Mouse (Mus musculus) embryonic facial prominence, embryonic 11.5 days (tissue): ENCODE data around the gene Wdfy2. TPM values are rescaled to one million over a fixed set of nuclear protein-coding genes. Genes with fewer than 3 reads are reported as not detected.
"Not testable (repeated sequence)": the region's sequence is repeated elsewhere in the genome, so short reads cannot be mapped to it uniquely, and the experiment has no call there.

ENCODE experiments used
- ATAC-seq: fragments of 200-750 bp; cut with Nextera tagmentation; replicated peaks from 2 replicates; pipeline ENCODE4 v1.8.0; 2017; ENCODE audit warnings: low read depth; ENCODE audit not compliant: insufficient number of reproducible peaks, low FRiP score, low TSS enrichment
- DNase-seq: peaks from one replicate; pipeline ENCODE4 v3.0.0-alpha.2; 2015; ENCODE audit warnings: low spot score
- H3K27ac ChIP-seq: fragments of 300-500 bp; sonication (generic); replicated peaks from 2 replicates; pipeline ENCODE4 v1.5.1; 2014; ENCODE audit warnings: mild to moderate bottlenecking, low read depth, low read length, control low read depth
- H3K27me3 ChIP-seq: fragments of 300-500 bp; sonication (generic); 2 replicates; pipeline ENCODE4 v1.6.1; 2014; ENCODE audit warnings: mild to moderate bottlenecking, low read length, moderate library complexity, mixed read lengths; ENCODE audit not compliant: control insufficient read depth, insufficient read depth
- H3K36me3 ChIP-seq: fragments of 300-500 bp; sonication (generic); replicated peaks from 2 replicates; pipeline ENCODE4 v1.6.1; 2014; ENCODE audit warnings: low read depth, mild to moderate bottlenecking, low read length, moderate library complexity, mixed read lengths; ENCODE audit not compliant: control insufficient read depth, insufficient read depth
- H3K4me1 ChIP-seq: fragments of 300-500 bp; sonication (generic); 2 replicates; pipeline ENCODE4 v1.6.1; 2014; ENCODE audit warnings: low read length, mixed read lengths; ENCODE audit not compliant: control insufficient read depth, insufficient read depth
- H3K4me2 ChIP-seq: fragments of 300-500 bp; sonication (generic); 2 replicates; pipeline ENCODE4 v1.6.1; 2014; ENCODE audit warnings: low read depth, mild to moderate bottlenecking, control low read depth, low read length, moderate library complexity
- H3K4me3 ChIP-seq: fragments of 300-500 bp; sonication (generic); 2 replicates; pipeline ENCODE4 v1.5.1; 2014; ENCODE audit warnings: low read depth, low read length, control low read depth
- H3K9ac ChIP-seq: fragments of 300-500 bp; sonication (generic); replicated peaks from 2 replicates; pipeline ENCODE4 v1.6.1; 2014; ENCODE audit warnings: mild to moderate bottlenecking, control low read depth, low read length
- H3K9me3 ChIP-seq: fragments of 300-500 bp; sonication (generic); replicated peaks from 2 replicates; pipeline ENCODE4 v1.6.1; 2016; ENCODE audit warnings: mild to moderate bottlenecking, low read length, inconsistent platforms, mixed read lengths; ENCODE audit not compliant: control insufficient read depth
- WGBS: fragments of 180-500 bp; shearing (Covaris S2); extraction: QIAGEN DNeasy Blood & Tissue Kit; methylation state at CpG from one replicate; pipeline ENCODE4 v1.1.7; 2014; 5-methylcytosine and 5-hydroxymethylcytosine counted together
- polyA plus RNA-seq: library from polyadenylated mRNA; unstranded; fragments of >200 nt; fragmentation: Nextera tagmentation; extraction: Ambion mirVana; gene quantifications from 2 replicates; pipeline ENCODE4 v1.2.1, GENCODE M21; 2014

Gene Wdfy2
- polyA plus RNA-seq, 1 experiment from 2014 or later: 13.3 TPM

DNA sequence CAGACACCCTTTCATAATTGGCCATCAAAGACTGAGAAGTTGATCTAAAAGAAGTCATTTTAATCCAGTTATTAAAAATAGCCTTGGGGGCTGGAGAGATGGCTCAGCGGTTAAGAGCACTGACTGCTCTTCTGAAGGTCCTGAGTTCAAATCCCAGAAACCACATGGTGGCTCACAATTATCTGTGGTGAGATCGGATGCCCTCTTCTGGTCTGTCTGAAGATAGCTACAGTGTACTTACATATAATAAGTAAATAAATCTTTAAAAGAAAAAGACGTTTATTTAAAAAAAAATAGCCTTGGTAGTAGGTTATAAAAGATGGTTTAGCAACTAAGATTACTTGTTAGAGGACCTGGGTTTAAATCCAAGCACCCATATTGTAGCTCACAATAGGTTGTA is 1.7 kb upstream of the Wdfy2 start:
- not testable (repeated sequence) for H3K9me3 ChIP-seq, H3K4me1 ChIP-seq, H3K27ac ChIP-seq, H3K27me3 ChIP-seq, DNase-seq, H3K9ac ChIP-seq, H3K4me3 ChIP-seq, ATAC-seq, H3K36me3 ChIP-seq, H3K4me2 ChIP-seq
- 79% methylated on average over 3 of the region's 3 CpGs for WGBS

DNA sequence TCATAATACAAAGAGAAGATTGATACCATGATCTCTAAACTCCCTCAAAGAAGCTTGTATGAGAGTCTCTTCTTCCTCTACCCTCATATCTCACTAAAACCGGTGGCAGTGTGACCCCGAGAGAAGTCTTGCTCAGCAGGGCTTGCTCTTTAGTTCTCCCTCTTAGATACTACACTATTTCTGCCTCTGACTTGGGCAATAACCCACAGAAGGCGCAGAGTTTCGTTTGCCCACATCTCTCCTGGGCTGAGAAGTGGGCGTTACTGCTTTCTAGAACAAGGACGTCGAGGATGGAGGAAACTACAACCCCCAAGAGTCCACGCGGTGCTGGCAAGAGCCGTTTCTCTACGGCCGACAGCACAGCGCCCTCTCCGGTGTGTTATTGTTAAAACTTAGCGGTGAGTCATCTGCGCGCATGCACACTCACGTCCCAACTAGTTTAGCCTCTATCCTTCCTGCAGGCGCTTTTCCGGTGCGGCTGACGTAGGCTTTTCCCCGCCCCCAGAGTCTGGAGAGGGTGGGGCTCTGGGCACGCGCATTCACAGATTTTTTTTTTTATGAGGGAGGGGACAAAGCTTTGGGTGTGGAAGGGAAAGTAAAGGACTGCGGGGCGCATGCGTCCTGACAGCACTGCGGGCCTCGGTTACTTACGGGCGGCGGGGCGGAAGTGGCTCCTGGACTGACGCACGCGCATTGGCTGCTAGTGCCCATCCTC is 395 bp upstream of the Wdfy2 start:
- no peaks in the 10 kb centered on the region for H3K4me1 ChIP-seq
- DNase-seq (peak; percentile 99), ATAC-seq (peak; percentile 94)
- under 1% methylated on average over 37 of the region's 37 CpGs for WGBS
- no peaks in the 10 kb centered on the region for H3K27me3 ChIP-seq
- no peaks in the 10 kb centered on the region for H3K9me3 ChIP-seq
- peak overlapping the region; percentile 50 for H3K4me2 ChIP-seq
- H3K27ac ChIP-seq: no peak overlapping the region
- H3K36me3 ChIP-seq: no peaks in the 10 kb centered on the region
- peak overlapping the region; percentile 95 for H3K4me3 ChIP-seq
- peak overlapping the region; percentile 46 for H3K9ac ChIP-seq

DNA sequence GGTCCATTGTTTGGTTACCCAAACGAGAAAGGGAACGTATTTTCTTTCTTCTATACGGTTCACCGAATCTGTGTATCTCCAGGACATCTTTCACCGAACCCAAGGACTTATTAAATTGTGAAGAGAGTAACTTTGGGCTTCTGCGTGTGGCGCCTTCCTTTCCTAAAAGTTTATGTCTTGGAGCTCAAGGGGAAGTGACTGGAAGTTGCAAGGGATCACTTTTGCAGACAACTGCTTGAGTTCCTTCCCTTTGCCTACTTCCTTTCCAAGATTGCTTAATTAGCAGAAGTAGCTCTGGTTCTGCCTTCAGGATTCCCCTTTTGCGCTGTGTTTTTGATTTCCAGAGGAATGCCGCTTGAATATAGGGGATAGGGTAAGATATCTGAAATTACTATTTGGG is 858 bp downstream of the Wdfy2 start:
- Histone ChIP-seq H3K9ac (peak overlapping the region; percentile 74), H3K4me1 (0 out of 2 replicates have a peak, but pooled peaks cover 2% of the 10 kb centered on the region), H3K4me3 (peak overlapping the region; percentile 95), H3K9me3 (no peaks in the 10 kb centered on the region), H3K36me3 (no peaks in the 10 kb centered on the region), H3K4me2 (peak overlapping the region; percentile 65), H3K27ac (no peak overlapping the region), H3K27me3 (no peaks in the 10 kb centered on the region)
- DNase-seq (no peak), ATAC-seq (no peak)
- 16% methylated on average over 9 of the region's 9 CpGs for WGBS

DNA sequence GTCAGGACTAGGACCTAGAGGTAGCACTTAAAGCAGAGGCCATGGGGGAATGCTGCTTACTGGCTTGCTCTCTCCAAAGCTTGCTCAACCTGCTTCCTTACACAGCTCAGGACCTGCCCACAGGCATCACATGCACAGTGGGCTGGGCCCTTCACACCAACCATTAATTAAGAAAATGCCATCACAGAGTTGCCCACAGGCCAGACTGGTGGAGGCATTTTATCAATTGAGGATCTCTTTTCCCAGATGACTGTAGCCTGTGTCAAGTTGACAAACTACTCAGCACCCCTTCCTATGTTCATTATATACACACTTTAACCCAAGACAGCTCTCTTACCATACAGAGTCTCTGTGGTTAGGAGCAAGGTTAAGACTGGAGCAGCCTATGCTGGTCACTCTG is 4.2 kb downstream of the Wdfy2 start:
- no peak overlapping the region for H3K9ac ChIP-seq
- ATAC-seq: no peak
- no peak overlapping the region for H3K4me3 ChIP-seq
- H3K4me1 ChIP-seq: peaks cover 10% of the 10 kb centered on the region; the same call in 1 of the 2 replicates
- no peaks in the 10 kb centered on the region for H3K9me3 ChIP-seq
- DNase-seq: no peak
- H3K27ac ChIP-seq: no peak overlapping the region
- H3K27me3 ChIP-seq: no peaks in the 10 kb centered on the region
- H3K36me3 ChIP-seq: no peaks in the 10 kb centered on the region
- H3K4me2 ChIP-seq: no peak overlapping the region

DNA sequence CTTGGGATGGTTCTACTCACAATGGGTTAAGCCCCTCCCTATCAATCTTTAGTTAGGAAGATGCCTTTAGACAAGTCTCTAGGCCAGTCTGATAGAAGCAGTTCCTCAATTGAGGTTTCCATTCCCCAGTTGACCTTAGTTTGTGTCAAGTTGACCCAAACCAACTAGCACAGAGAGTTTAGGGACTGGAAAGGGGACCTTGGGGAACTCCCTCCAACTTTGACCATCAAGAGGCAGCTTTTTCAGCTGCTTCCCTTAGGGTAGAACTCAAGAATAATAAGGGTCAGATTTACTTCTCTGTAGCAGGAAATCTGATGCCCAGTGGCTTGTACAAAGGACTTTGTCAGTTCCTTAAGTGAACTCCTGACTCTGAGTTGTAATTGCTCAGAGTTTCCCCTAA is 5.0 kb downstream of the Wdfy2 start:
- Histone ChIP-seq H3K4me1 (peaks cover 10% of the 10 kb centered on the region; the same call in 1 of the 2 replicates), H3K9ac (no peak overlapping the region), H3K4me3 (no peak overlapping the region), H3K9me3 (no peaks in the 10 kb centered on the region), H3K27me3 (no peaks in the 10 kb centered on the region), H3K4me2 (no peak overlapping the region), H3K36me3 (no peaks in the 10 kb centered on the region), H3K27ac (no peak overlapping the region)
- ATAC-seq: no peak
- peak; percentile 55 for DNase-seq

DNA sequence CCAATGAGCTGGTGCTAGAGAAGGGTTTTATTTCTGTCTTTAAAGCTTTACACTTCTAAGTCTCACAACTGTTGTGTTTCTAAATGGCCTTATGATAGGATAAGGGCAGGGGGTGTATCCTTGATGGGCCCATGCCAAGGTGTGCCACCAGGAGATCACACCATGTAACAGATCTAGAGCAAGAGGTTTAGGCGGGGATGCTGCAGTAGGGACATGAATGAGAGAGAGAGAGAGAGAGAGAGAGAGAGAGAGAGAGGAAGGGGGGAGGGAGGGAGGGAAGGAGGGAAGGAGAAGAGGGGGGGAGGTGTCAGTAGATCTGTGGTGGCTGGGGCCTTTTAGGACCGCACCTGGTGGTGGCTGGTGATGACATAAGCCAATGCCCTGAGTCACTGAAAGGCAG is 5.5 kb downstream of the Wdfy2 start:
- Histone ChIP-seq H3K27me3 (no peaks in the 10 kb centered on the region), H3K4me2 (no peak overlapping the region), H3K9me3 (no peaks in the 10 kb centered on the region), H3K4me3 (no peak overlapping the region), H3K27ac (no peak overlapping the region), H3K4me1 (peaks cover 10% of the 10 kb centered on the region; the same call in 1 of the 2 replicates), H3K9ac (no peak overlapping the region), H3K36me3 (no peaks in the 10 kb centered on the region)
- 57% methylated on average over 2 of the region's 2 CpGs for WGBS
- no peak for ATAC-seq
- no peak for DNase-seq

DNA sequence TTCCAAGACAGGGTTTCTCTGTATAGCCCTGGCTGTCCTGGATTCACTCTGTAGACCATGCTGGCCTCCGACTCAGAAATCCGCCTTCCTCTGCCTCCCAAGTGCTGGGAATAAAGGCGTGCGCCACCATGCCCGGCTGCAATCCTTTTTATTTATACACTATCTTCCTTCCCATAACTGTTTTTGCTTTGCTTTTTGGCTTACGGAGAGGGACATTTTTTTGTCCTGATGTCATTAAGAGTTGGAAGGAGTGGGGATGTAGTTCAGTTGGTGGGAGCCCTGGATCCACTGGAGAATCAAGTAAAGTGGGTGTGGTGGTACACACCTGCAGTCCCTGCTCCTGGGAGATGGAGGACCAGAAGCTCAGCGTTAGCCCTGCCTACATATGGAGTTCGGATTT is 6.7 kb downstream of the Wdfy2 start:
- H3K4me2 ChIP-seq: no peak overlapping the region
- no peak overlapping the region for H3K4me3 ChIP-seq
- H3K36me3 ChIP-seq: no peaks in the 10 kb centered on the region
- H3K9ac ChIP-seq: no peak overlapping the region
- no peak for ATAC-seq
- H3K27me3 ChIP-seq: no peaks in the 10 kb centered on the region
- 0 out of 2 replicates have a peak overlapping the region, but pooled peaks have one; percentile 8 for H3K27ac ChIP-seq
- 69% methylated on average over 8 of the region's 8 CpGs for WGBS
- no peaks in the 10 kb centered on the region; the same call in 1 of the 2 replicates for H3K9me3 ChIP-seq
- peaks cover 10% of the 10 kb centered on the region; the same call in 1 of the 2 replicates for H3K4me1 ChIP-seq
- DNase-seq: no peak

DNA sequence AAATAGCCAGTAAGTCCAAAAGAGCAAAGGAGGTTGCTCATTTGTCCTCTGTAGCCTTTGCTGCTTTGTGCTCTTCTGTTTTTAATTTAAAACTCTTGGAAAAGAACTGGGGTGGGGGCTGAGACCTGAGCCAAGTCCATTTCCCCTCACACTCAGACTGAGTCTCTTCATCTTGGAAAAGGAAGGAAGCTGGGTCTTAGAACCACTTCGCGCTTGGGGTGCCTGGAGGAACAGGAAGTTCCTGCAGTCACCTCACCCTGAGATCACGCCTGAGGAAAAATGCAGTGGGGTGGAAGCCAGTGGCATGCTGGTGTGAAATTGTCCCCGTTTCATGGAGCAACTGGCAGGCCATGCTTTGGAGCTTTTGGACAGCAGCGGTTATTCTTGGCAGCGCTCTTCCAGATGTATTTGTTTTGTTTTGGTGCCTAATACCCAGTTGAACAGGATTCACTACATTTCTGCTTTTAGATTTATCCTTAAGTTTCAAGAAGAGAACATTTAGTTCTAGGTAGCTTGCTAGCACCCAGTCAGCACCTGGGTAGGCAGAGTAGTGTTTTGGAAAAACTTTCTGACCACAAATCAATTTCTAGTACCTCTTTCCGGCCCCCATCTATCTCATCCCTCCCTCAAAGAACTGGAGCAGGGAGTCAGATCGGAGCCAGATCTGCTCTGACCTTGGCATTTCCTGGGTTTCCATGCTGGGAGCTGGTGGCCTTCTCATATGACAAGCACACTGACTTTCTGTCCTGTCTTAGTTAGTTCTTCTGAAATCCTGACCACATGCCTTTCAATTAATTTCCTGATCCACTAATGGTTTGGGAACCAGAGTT is 7.7 kb downstream of the Wdfy2 start:
- Histone ChIP-seq H3K27ac (peak overlapping the region; percentile 59), H3K9me3 (no peaks in the 10 kb centered on the region; the same call in 1 of the 2 replicates), H3K4me1 (peaks cover 10% of the 10 kb centered on the region; the same call in 1 of the 2 replicates), H3K36me3 (no peaks in the 10 kb centered on the region), H3K27me3 (no peaks in the 10 kb centered on the region), H3K4me2 (no peak overlapping the region; the same call in 1 of the 2 replicates), H3K9ac (peak overlapping the region; percentile 22; the same call in 1 of the 2 replicates), H3K4me3 (no peak overlapping the region)
- DNase-seq (peak; percentile 19), ATAC-seq (no peak)
- WGBS: 38% methylated on average over 8 of the region's 8 CpGs
